Mouse (Mus musculus): ENCODE results near the gene Cyfip2. TPM values are rescaled to one million over a fixed set of nuclear protein-coding genes. Genes with fewer than 3 reads are reported as not detected.
A peak's percentile ranks its signal among the peaks of the same experiment; 100 is the strongest.

Gene Cyfip2
- total and polyA plus RNA-seq, 3 experiments: 28.8 to 68.8 (median 55.2) TPM

DNA sequence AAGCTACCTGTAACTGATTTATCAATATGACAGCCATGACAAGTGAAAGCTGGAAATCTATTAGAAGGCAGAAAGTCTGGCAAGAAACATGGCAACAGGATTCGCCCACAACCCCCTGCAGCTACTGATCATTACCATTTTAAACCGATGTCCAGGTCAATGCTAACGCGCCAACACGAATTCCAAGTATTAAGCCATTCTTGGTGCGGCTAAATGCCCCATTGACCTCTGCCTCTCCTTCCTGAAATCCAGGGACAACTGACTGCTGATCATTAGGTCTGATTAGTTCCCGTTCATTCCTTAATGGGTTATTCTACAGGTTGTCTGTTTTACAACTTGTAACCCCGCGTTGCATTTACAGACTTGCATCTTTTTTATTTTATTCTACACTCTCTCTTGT, 95.0 kb downstream of the Cyfip2 start:
- Histone ChIP-seq H3K79me2 (replicated peaks; ENCODE audit: control insufficient read depth, insufficient read depth, low read length) (no peaks in the 10 kb centered on the region), H3K9ac (ENCODE audit: low read depth, low read length) (no peak overlapping the region), H3K4me1 (ENCODE audit: control insufficient read depth, insufficient read depth, low read length) (peaks cover 4% of the 10 kb centered on the region), H3K36me3 (ENCODE audit: control insufficient read depth, insufficient read depth, low read length) (no peaks in the 10 kb centered on the region), H3K27me3 (ENCODE audit: control insufficient read depth, insufficient read depth, low read length) (no peaks in the 10 kb centered on the region), H3K4me3 (no peak overlapping the region), H3K27ac (no peak overlapping the region)
- TF ChIP-seq POLR2A (IDR thresholded peaks at IDR 0.05; ENCODE audit: insufficient read depth, low read depth, low read length): no peak
- no peak for TF ChIP-seq CTCF (IDR thresholded peaks at IDR 0.05)
- TF ChIP-seq EP300 (IDR thresholded peaks at IDR 0.05; ENCODE audit: insufficient read depth, low read depth, low read length): no peak
- no peak for DNase-seq
- intact Hi-C loops (cut with DNase I): loop anchor here (2.0 to 5.0 kb wide), 2 partner anchors 200 to 273 kb away; partner anchors contain the start of gene Lsm11
- 88% methylated on average over 9 of the region's 9 CpGs for WGBS

DNA sequence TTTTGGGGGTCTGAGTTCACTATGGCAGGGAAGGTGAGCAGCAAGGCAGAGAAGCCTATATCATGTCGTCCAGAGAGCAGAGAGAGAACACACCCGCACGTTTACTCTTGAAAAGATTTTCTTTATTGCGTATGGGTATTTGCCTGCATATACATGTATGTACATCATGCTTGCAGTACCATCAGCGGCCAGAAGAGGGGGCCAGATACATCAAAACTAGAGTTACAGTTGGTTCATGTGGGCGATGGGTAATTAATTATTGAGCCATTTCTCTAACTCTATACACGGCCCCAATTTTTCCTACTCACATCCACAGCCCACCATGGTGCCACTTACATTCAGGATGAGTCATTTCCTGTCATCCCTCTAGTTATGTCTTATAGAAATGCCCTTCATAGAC, 96.0 kb downstream of the Cyfip2 start:
- Histone ChIP-seq H3K4me1 (ENCODE audit: control insufficient read depth, insufficient read depth, low read length) (peaks cover 4% of the 10 kb centered on the region), H3K79me2 (replicated peaks; ENCODE audit: control insufficient read depth, insufficient read depth, low read length) (no peaks in the 10 kb centered on the region), H3K27ac (no peak overlapping the region), H3K27me3 (ENCODE audit: control insufficient read depth, insufficient read depth, low read length) (no peaks in the 10 kb centered on the region), H3K9ac (ENCODE audit: low read depth, low read length) (no peak overlapping the region), H3K4me3 (no peak overlapping the region), H3K36me3 (ENCODE audit: control insufficient read depth, insufficient read depth, low read length) (no peaks in the 10 kb centered on the region)
- peak; percentile 62 for TF ChIP-seq CTCF (IDR thresholded peaks at IDR 0.05)
- no peak for TF ChIP-seq EP300 (IDR thresholded peaks at IDR 0.05; ENCODE audit: insufficient read depth, low read depth, low read length)
- no peak for DNase-seq
- intact Hi-C loops (cut with DNase I): loop anchor here (2.0 to 5.0 kb wide), 2 partner anchors 199 to 272 kb away; partner anchors contain the start of gene Lsm11
- 75% methylated on average over 7 of the region's 7 CpGs for WGBS

DNA sequence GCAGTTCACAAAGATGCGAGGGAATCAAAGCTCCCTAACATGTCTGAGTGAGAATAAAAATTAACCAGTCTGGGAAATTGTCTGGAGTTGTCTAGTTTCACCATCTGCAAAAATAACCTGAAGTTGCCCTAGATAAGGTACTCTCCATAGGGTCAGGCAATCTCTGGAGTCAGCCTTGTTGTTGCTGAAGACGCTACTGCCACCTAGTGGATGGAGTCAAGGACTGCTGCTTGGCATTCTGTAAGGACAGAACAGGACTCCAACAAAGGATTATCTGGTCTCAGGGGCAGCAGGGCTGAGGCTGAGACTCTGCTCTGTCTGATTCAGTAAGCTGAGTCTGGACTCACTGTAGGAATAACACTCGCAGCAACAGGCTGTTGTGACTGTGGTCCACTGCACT, 97.3 kb downstream of the Cyfip2 start:
- WGBS: 12% methylated on average over 3 of the region's 3 CpGs
- Histone ChIP-seq H3K27ac (no peak overlapping the region), H3K9ac (ENCODE audit: low read depth, low read length) (no peak overlapping the region), H3K79me2 (replicated peaks; ENCODE audit: control insufficient read depth, insufficient read depth, low read length) (no peaks in the 10 kb centered on the region), H3K36me3 (ENCODE audit: control insufficient read depth, insufficient read depth, low read length) (no peaks in the 10 kb centered on the region), H3K27me3 (ENCODE audit: control insufficient read depth, insufficient read depth, low read length) (no peaks in the 10 kb centered on the region), H3K4me3 (no peak overlapping the region), H3K4me1 (ENCODE audit: control insufficient read depth, insufficient read depth, low read length) (peaks cover 4% of the 10 kb centered on the region)
- intact Hi-C loops (cut with DNase I): loop anchor here (1.0 to 5.0 kb wide), 3 partner anchors 87 to 198 kb away; partner anchors contain the start of gene Gm12166
- TF ChIP-seq CTCF (IDR thresholded peaks at IDR 0.05) (peak; percentile 96), EP300 (IDR thresholded peaks at IDR 0.05; ENCODE audit: insufficient read depth, low read depth, low read length) (peak; percentile 87), POLR2A (IDR thresholded peaks at IDR 0.05; ENCODE audit: insufficient read depth, low read depth, low read length) (no peak)
- peak; percentile 42 to 58 for DNase-seq

DNA sequence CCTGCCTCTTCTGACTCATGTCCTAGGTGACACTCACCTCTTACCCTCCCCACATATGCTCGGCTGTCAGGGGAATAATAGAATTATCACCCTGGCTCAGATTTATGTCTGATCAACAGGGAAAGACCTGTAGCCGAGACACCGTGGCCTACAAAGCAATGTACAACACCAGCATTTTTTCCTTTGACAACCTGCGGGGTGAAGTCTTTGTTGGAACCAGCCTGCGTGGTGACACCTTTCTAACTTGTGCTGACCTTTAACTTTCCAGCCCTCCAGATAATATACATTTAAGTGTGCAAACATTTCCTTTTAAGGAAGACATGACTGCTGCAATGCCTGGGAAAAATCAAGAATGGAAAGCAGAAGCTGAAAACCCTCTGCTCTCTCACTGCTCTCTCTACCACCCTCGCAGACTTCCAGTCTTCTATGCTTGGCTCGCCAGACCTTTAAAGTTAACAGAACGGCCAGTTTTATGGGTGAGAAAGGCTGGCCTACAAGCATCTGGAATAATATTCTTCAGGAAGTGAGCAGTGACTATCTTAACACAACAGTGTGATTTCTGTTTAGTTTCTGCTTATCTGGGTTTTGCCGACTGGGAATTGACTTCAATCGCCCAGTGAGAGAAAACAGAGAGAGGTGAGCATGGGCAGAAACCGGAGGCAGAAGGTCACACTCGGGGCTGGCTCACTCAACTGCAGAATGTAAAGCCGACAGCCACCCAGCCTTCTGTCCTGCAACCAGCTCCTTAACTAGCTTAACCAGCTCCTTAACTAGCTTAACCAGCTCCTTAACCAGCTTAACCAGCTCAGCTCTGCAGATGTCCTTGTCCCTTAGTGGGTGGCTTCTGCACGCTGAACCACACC, 98.1 kb downstream of the Cyfip2 start:
- TF ChIP-seq EP300 (IDR thresholded peaks at IDR 0.05; ENCODE audit: insufficient read depth, low read depth, low read length): no peak
- no peak for TF ChIP-seq CTCF (IDR thresholded peaks at IDR 0.05)
- no peak for TF ChIP-seq POLR2A (IDR thresholded peaks at IDR 0.05; ENCODE audit: insufficient read depth, low read depth, low read length)
- no peaks in the 10 kb centered on the region for H3K27me3 ChIP-seq (ENCODE audit: control insufficient read depth, insufficient read depth, low read length)
- peaks cover 4% of the 10 kb centered on the region for H3K4me1 ChIP-seq (ENCODE audit: control insufficient read depth, insufficient read depth, low read length)
- no peaks in the 10 kb centered on the region for H3K79me2 ChIP-seq (replicated peaks; ENCODE audit: control insufficient read depth, insufficient read depth, low read length)
- DNase-seq: peak; percentile 18 to 25
- H3K36me3 ChIP-seq (ENCODE audit: control insufficient read depth, insufficient read depth, low read length): no peaks in the 10 kb centered on the region
- 0 out of 2 replicates have a peak overlapping the region, but pooled peaks have one; percentile 15 for H3K9ac ChIP-seq (ENCODE audit: low read depth, low read length)
- no peak overlapping the region for H3K4me3 ChIP-seq
- intact Hi-C loops (cut with DNase I): loop anchor here (1.0 to 5.0 kb wide), 3 partner anchors 86 to 197 kb away; partner anchors contain the start of gene Gm12166
- H3K27ac ChIP-seq: no peak overlapping the region
- WGBS: 37% methylated on average over 14 of the region's 14 CpGs

DNA sequence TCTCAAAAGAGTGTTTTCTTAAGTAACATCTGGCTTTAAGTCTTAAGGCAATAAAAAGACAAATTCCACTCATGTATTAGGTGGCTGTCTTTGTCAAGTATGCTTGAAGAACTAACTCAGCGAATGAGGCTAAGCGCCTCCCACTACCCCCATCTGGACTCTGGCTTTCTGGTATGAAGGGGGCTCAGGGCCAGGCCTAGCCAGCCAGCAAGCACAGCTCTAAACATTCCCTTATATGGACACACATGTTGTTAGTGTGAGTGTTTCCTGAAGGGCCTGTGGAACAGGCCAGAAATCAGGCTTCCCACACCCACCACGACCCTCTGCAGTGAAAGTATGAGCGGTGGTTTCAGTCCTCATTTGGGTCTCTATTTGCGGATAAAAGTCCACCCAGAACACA, 98.8 kb downstream of the Cyfip2 start:
- Histone ChIP-seq H3K27ac (no peak overlapping the region), H3K4me3 (no peak overlapping the region), H3K79me2 (replicated peaks; ENCODE audit: control insufficient read depth, insufficient read depth, low read length) (no peaks in the 10 kb centered on the region), H3K36me3 (ENCODE audit: control insufficient read depth, insufficient read depth, low read length) (no peaks in the 10 kb centered on the region), H3K9ac (ENCODE audit: low read depth, low read length) (no peak overlapping the region), H3K4me1 (ENCODE audit: control insufficient read depth, insufficient read depth, low read length) (peaks cover 4% of the 10 kb centered on the region), H3K27me3 (ENCODE audit: control insufficient read depth, insufficient read depth, low read length) (no peaks in the 10 kb centered on the region)
- WGBS: 62% methylated on average over 5 of the region's 5 CpGs
- intact Hi-C loops (cut with DNase I): loop anchor here (2.0 kb wide), 1 partner anchor 85 kb away; no protein-coding TSS in a partner anchor
- DNase-seq: no peak
- TF ChIP-seq EP300 (IDR thresholded peaks at IDR 0.05; ENCODE audit: insufficient read depth, low read depth, low read length) (no peak), POLR2A (IDR thresholded peaks at IDR 0.05; ENCODE audit: insufficient read depth, low read depth, low read length) (no peak), CTCF (IDR thresholded peaks at IDR 0.05) (no peak)

DNA sequence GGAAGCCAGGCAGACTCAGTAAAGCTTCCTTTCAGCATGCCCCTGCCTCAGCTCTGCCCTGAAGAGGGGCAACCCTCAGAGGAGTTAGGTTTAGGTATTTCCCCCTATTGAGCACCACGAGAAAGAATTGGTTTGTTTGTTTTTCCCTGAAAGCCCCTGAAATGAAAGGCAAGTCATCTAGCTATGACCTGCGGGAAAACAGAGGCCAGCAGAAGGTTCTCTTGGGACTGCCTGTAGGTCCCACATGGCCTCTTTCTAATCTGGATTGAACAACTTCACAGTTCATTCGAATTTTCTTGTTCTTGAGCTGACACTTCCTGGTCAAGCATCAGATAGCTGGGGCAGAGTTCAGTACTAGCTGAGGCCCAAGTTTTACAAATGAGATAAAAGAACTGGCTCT, 100.8 kb downstream of the Cyfip2 start:
- TF ChIP-seq EP300 (IDR thresholded peaks at IDR 0.05; ENCODE audit: insufficient read depth, low read depth, low read length): no peak
- no peak for TF ChIP-seq CTCF (IDR thresholded peaks at IDR 0.05)
- no peak for TF ChIP-seq POLR2A (IDR thresholded peaks at IDR 0.05; ENCODE audit: insufficient read depth, low read depth, low read length)
- H3K79me2 ChIP-seq (replicated peaks; ENCODE audit: control insufficient read depth, insufficient read depth, low read length): no peaks in the 10 kb centered on the region
- no peak overlapping the region for H3K4me3 ChIP-seq
- H3K27me3 ChIP-seq (ENCODE audit: control insufficient read depth, insufficient read depth, low read length): no peaks in the 10 kb centered on the region
- no peaks in the 10 kb centered on the region for H3K36me3 ChIP-seq (ENCODE audit: control insufficient read depth, insufficient read depth, low read length)
- intact Hi-C loops (cut with DNase I): no loop called here
- no peak overlapping the region for H3K9ac ChIP-seq (ENCODE audit: low read depth, low read length)
- H3K27ac ChIP-seq: no peak overlapping the region
- DNase-seq: no peak
- WGBS: 40% methylated on average over 3 of the region's 3 CpGs
- peaks cover 4% of the 10 kb centered on the region for H3K4me1 ChIP-seq (ENCODE audit: control insufficient read depth, insufficient read depth, low read length)

Measured in heart, adult 2 months (tissue).